ENCODE assay signal across 7 mouse cellular contexts in the genomic region with DNA sequence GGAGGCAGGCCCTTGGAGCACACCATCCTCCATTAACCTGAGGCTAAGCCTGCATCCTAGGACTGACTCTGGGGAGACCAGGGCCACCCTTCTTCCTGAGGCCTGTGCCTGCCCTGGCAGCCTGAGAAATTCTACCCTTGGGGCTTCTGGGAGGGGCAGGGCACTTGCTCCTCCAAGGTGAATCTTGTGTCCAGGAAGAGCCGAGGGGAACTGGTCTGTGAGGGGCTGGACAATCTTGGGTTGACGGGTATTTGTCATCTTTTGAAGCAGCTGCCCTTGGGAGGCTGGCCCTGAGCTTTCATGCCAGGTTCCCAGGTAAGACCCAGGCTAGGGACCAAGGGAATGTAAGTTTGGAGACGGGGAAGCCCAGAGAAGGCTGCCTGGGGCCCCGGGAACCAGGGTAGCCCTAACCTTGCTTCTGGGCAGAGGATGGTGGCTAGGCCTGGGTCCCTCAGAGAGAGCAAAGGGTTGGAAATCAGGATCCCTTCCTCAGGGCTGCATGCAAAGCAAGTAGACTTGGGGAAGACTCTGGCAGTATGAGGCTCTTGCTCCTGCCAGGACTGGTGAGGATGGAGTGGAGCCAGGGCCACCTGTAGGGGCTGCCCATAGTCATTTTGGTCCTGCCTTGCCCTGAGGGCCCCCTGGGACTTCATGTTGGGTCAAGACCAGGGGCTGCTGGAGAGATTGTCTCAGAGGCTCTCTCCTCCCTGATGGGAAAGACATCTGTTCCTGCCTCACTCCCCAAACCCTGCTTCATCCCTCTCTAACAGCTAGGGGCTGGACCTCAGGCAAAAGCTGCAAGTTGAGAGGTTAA. TPM values are rescaled to one million over a fixed set of nuclear protein-coding genes. Genes with fewer than 3 reads are reported as not detected.
DNase-seq lines count a peak whose midpoint lies in the region; ATAC-seq and TF ChIP-seq lines count a peak whose summit lies in the region.

No protein-coding gene starts in this region.

- WGBS in heart, embryonic 10.5 days, result 76% methylated on average over 4 of the region's 4 CpGs
- 84% methylated on average over 4 of the region's 4 CpGs for WGBS in neural tube, embryonic 12.5 days
- WGBS in hindbrain, postnatal 0 days, result 88% methylated on average over 4 of the region's 4 CpGs
- WGBS in neural tube, embryonic 15.5 days, result 91% methylated on average over 4 of the region's 4 CpGs

- H3K9me3 ChIP-seq in heart, embryonic 10.5 days, result no peaks in the 10 kb centered on the region
- no peaks in the 10 kb centered on the region for H3K9me3 ChIP-seq in neural tube, embryonic 12.5 days
- H3K9me3 ChIP-seq in hindbrain, postnatal 0 days (ENCODE audit: low read length), result no peaks in the 10 kb centered on the region
- H3K9me3 ChIP-seq in neural tube, embryonic 15.5 days (replicated peaks), result no peaks in the 10 kb centered on the region

- no peaks in the 10 kb centered on the region for H3K27me3 ChIP-seq in heart, embryonic 10.5 days (ENCODE audit: insufficient read depth, poor library complexity, severe bottlenecking)
- H3K27me3 ChIP-seq in neural tube, embryonic 12.5 days (replicated peaks), result no peaks in the 10 kb centered on the region
- no peaks in the 10 kb centered on the region for H3K27me3 ChIP-seq in hindbrain, postnatal 0 days (ENCODE audit: insufficient read depth, low read length)
- no peaks in the 10 kb centered on the region for H3K27me3 ChIP-seq in neural tube, embryonic 15.5 days (replicated peaks)

- ATAC-seq in neural tube, embryonic 12.5 days (ENCODE audit: low FRiP score, low read depth), result no peak
- ATAC-seq in hindbrain, postnatal 0 days, result no peak
- ATAC-seq in neural tube, embryonic 15.5 days (ENCODE audit: low FRiP score), result no peak

- H3K36me3 ChIP-seq in heart, embryonic 10.5 days, result peaks cover 71% of the 10 kb centered on the region
- peaks cover 69% of the 10 kb centered on the region for H3K36me3 ChIP-seq in neural tube, embryonic 12.5 days
- H3K36me3 ChIP-seq in hindbrain, postnatal 0 days (ENCODE audit: insufficient read depth, low read length), result peaks cover 55% of the 10 kb centered on the region
- H3K36me3 ChIP-seq in neural tube, embryonic 15.5 days, result peaks cover 64% of the 10 kb centered on the region

- H3K4me1 ChIP-seq in heart, embryonic 10.5 days, result peaks cover 48% of the 10 kb centered on the region
- H3K4me1 ChIP-seq in neural tube, embryonic 12.5 days, result peaks cover 38% of the 10 kb centered on the region
- peaks cover 19% of the 10 kb centered on the region for H3K4me1 ChIP-seq in hindbrain, postnatal 0 days (ENCODE audit: insufficient read depth, low read length)
- peaks cover 46% of the 10 kb centered on the region for H3K4me1 ChIP-seq in neural tube, embryonic 15.5 days

- H3K4me3 ChIP-seq in heart, embryonic 10.5 days, result peak overlapping the region; percentile 93; the same call in 1 of the 2 replicates
- H3K4me3 ChIP-seq in neural tube, embryonic 12.5 days, result no peak overlapping the region
- no peak overlapping the region for H3K4me3 ChIP-seq in hindbrain, postnatal 0 days (ENCODE audit: low read length)
- peak overlapping the region; percentile 87; the same call in 1 of the 2 replicates for H3K4me3 ChIP-seq in neural tube, embryonic 15.5 days (replicated peaks)

- no peak for DNase-seq in heart, embryonic 10.5 days (ENCODE audit: low spot score)
- no peak for DNase-seq in heart, adult 18-20 months
- DNase-seq in neural tube, embryonic 10.5 days (ENCODE audit: extremely low spot score, low spot score), result no peak
- DNase-seq in hindbrain, postnatal 0 days (ENCODE audit: low spot score), result no peak
- no peak for DNase-seq in right cerebral cortex, postnatal 10 days (ENCODE audit: low spot score in 2 of 2)

- H3K4me2 ChIP-seq in neural tube, embryonic 12.5 days (replicated peaks), result peak overlapping the region; percentile 99
- no peak overlapping the region for H3K4me2 ChIP-seq in hindbrain, postnatal 0 days (ENCODE audit: low read depth, low read length)
- peak overlapping the region; percentile 99 for H3K4me2 ChIP-seq in neural tube, embryonic 15.5 days

- H3K9ac ChIP-seq in neural tube, embryonic 12.5 days, result 0 out of 2 replicates have a peak overlapping the region, but pooled peaks have one; percentile 87
- H3K9ac ChIP-seq in hindbrain, postnatal 0 days (replicated peaks; ENCODE audit: low read length), result peak overlapping the region; percentile 17; the same call in 1 of the 2 replicates
- 0 out of 2 replicates have a peak overlapping the region, but pooled peaks have one; percentile 93 for H3K9ac ChIP-seq in neural tube, embryonic 15.5 days (replicated peaks)

- no peak for TF ChIP-seq CTCF in hindbrain, postnatal 0 days (IDR thresholded peaks at IDR 0.05; ENCODE audit: low read depth)

- H3K27ac ChIP-seq in heart, embryonic 10.5 days, result no peak overlapping the region
- H3K27ac ChIP-seq in neural tube, embryonic 12.5 days, result no peak overlapping the region
- peak overlapping the region; percentile 93; the same call in 1 of the 2 replicates for H3K27ac ChIP-seq in hindbrain, postnatal 0 days
- no peak overlapping the region for H3K27ac ChIP-seq in neural tube, embryonic 15.5 days (replicated peaks)

RNA-seq across cellular contexts. Expression of a gene that starts 1.9 kb away (rescaled TPM):
- 30.5 and 41.4 TPM in 2 replicates for polyA plus RNA-seq in heart, embryonic 10.5 days (2016; fragmentation: Nextera tagmentation; extraction: Ambion mirVana)
- total RNA-seq in heart, adult 18-20 months (2021), result 10 to 100 TPM; 33.8 to 36.0 TPM
- 49.7 and 55.1 TPM in 2 replicates for polyA plus RNA-seq in neural tube, embryonic 12.5 days (2016; fragmentation: Nextera tagmentation; extraction: Ambion mirVana)
- 66.1 and 67.0 TPM in 2 replicates for total RNA-seq in hindbrain, postnatal 0 days (2014; rRNA removed)
- polyA plus RNA-seq in hindbrain, postnatal 0 days (2015; fragmentation: Nextera tagmentation; extraction: Ambion mirVana), result 92.6 and 95.1 TPM in 2 replicates
- polyA plus RNA-seq in neural tube, embryonic 15.5 days (2015; fragmentation: Nextera tagmentation; extraction: Ambion mirVana), result 92.9 and 105 TPM in 2 replicates

RNA-seq across cellular contexts. Expression of a gene that starts 3.3 kb away (rescaled TPM):
- polyA plus RNA-seq in heart, embryonic 10.5 days (2016; fragmentation: Nextera tagmentation; extraction: Ambion mirVana), result 109 and 117 TPM in 2 replicates
- 100 to 1,000 TPM in 1 of 2 experiments, 10 to 100 TPM in 1; 99.9 to 125 TPM for total RNA-seq in heart, adult 18-20 months (2021)
- 89.9 and 98.4 TPM in 2 replicates for polyA plus RNA-seq in neural tube, embryonic 12.5 days (2016; fragmentation: Nextera tagmentation; extraction: Ambion mirVana)
- 37.8 and 58.3 TPM in 2 replicates for total RNA-seq in hindbrain, postnatal 0 days (2014; rRNA removed)
- 124 and 136 TPM in 2 replicates for polyA plus RNA-seq in hindbrain, postnatal 0 days (2015; fragmentation: Nextera tagmentation; extraction: Ambion mirVana)
- polyA plus RNA-seq in neural tube, embryonic 15.5 days (2015; fragmentation: Nextera tagmentation; extraction: Ambion mirVana), result 89.0 and 89.5 TPM in 2 replicates

RNA-seq across cellular contexts. Expression of a gene that starts 3.4 kb away (rescaled TPM):
- 25.6 and 28.0 TPM in 2 replicates for polyA plus RNA-seq in heart, embryonic 10.5 days (2016; fragmentation: Nextera tagmentation; extraction: Ambion mirVana)
- 10 to 100 TPM; 18.4 to 22.3 TPM for total RNA-seq in heart, adult 18-20 months (2021)
- 41.6 and 44.5 TPM in 2 replicates for polyA plus RNA-seq in neural tube, embryonic 12.5 days (2016; fragmentation: Nextera tagmentation; extraction: Ambion mirVana)
- total RNA-seq in hindbrain, postnatal 0 days (2014; rRNA removed), result 34.9 and 49.5 TPM in 2 replicates
- polyA plus RNA-seq in hindbrain, postnatal 0 days (2015; fragmentation: Nextera tagmentation; extraction: Ambion mirVana), result 21.4 and 24.3 TPM in 2 replicates
- polyA plus RNA-seq in neural tube, embryonic 15.5 days (2015; fragmentation: Nextera tagmentation; extraction: Ambion mirVana), result 27.9 and 31.3 TPM in 2 replicates

RNA-seq across cellular contexts. Expression of a gene that starts 11.8 kb away (rescaled TPM):
- 31.1 and 36.1 TPM in 2 replicates for polyA plus RNA-seq in heart, embryonic 10.5 days (2016; fragmentation: Nextera tagmentation; extraction: Ambion mirVana)
- 10 to 100 TPM; 28.1 to 34.0 TPM for total RNA-seq in heart, adult 18-20 months (2021)
- polyA plus RNA-seq in neural tube, embryonic 12.5 days (2016; fragmentation: Nextera tagmentation; extraction: Ambion mirVana), result 53.1 and 57.7 TPM in 2 replicates
- 122 and 135 TPM in 2 replicates for total RNA-seq in hindbrain, postnatal 0 days (2014; rRNA removed)
- 90.6 and 94.9 TPM in 2 replicates for polyA plus RNA-seq in hindbrain, postnatal 0 days (2015; fragmentation: Nextera tagmentation; extraction: Ambion mirVana)
- 77.6 and 84.2 TPM in 2 replicates for polyA plus RNA-seq in neural tube, embryonic 15.5 days (2015; fragmentation: Nextera tagmentation; extraction: Ambion mirVana)

RNA-seq across cellular contexts. Expression of a gene that starts 12.1 kb away (rescaled TPM):
- polyA plus RNA-seq in heart, embryonic 10.5 days (2016; fragmentation: Nextera tagmentation; extraction: Ambion mirVana), result 59.1 and 71.0 TPM in 2 replicates
- 10 to 100 TPM; 20.0 to 21.3 TPM for total RNA-seq in heart, adult 18-20 months (2021)
- polyA plus RNA-seq in neural tube, embryonic 12.5 days (2016; fragmentation: Nextera tagmentation; extraction: Ambion mirVana), result 75.4 and 75.9 TPM in 2 replicates
- 35.7 and 52.7 TPM in 2 replicates for total RNA-seq in hindbrain, postnatal 0 days (2014; rRNA removed)
- 63.5 and 65.0 TPM in 2 replicates for polyA plus RNA-seq in hindbrain, postnatal 0 days (2015; fragmentation: Nextera tagmentation; extraction: Ambion mirVana)
- polyA plus RNA-seq in neural tube, embryonic 15.5 days (2015; fragmentation: Nextera tagmentation; extraction: Ambion mirVana), result 63.2 and 68.9 TPM in 2 replicates

Comparison
In these comparisons a context has a peak if more than half of its experiments do, and no peak if none do; other contexts are left out.
1. H3K4me3 ChIP-seq: peak in heart, embryonic 10.5 days (single experiment) and neural tube, embryonic 15.5 days (single experiment); none in neural tube, embryonic 12.5 days (single experiment) and hindbrain, postnatal 0 days (single experiment).
2. H3K9ac ChIP-seq: peak in every context shown above with its lines; median percentile 93 in neural tube, embryonic 15.5 days; 87 in neural tube, embryonic 12.5 days; 17 in hindbrain, postnatal 0 days.